Mouse (Mus musculus): ENCODE data around the gene Ubr4. TPM values are rescaled to one million over a fixed set of nuclear protein-coding genes. Genes with fewer than 3 reads are reported as not detected.

The Ubr4 gene
- polyA plus RNA-seq, 1 experiment from 2014 or later, result 39.5 TPM

DNA sequence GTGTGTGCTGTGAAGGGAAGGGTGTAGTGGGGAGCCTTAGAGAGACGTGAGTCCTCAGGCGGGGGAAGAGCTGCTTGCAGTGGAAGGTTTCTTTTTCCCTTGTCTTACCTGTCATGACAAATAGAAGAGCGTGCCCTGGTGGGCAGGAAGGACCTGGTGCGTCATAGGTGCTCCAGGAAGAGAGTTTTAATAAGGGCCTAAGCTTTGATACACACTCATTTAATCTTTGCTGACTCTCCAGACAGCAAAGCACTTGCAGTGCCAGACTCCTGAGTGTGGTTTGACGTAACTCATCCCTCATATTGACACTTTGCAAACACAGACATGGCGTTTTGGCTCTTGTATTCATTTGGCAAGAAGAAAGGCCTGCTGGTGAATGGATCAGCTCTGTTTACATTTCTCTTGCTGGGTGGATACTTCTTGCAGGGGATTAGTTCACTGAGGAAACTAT, 34.5 kb downstream of the Ubr4 start:
- Histone ChIP-seq H3K4me2 (peak overlapping the region; percentile 21; the same call in 1 of the 2 replicates), H3K4me3 (replicated peaks) (no peak overlapping the region), H3K9me3 (replicated peaks) (no peaks in the 10 kb centered on the region), H3K9ac (no peak overlapping the region), H3K36me3 (replicated peaks) (peaks cover 45% of the 10 kb centered on the region), H3K27me3 (no peaks in the 10 kb centered on the region), H3K4me1 (replicated peaks) (peaks cover 57% of the 10 kb centered on the region), H3K27ac (replicated peaks) (peak overlapping the region; percentile 54)
- 67% methylated on average over 6 of the region's 6 CpGs for WGBS (ENCODE audit: insufficient replicate concordance)
- ATAC-seq (ENCODE audit: insufficient read depth), result peak; percentile 13; the same call in 1 of the 2 replicates

DNA sequence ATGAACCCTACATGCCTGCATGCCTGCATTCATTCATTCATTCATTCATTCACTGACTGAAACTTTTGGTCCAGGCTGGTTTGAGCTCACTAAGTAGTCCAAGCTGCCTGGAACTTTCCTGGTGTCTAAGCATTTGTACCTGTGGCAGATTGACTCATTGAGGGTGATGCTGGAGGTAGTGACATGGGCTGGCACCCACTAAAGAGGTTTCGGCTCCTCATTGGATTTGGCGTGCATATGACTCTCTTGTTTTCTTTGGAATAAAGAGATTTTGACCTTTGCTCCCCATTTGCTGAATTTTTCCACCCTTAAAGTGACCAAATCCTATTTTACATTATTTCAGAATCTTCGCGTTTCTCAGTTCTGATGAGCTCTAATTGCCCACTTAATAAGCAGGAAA, 37.1 kb downstream of the Ubr4 start:
- Histone ChIP-seq H3K27ac (replicated peaks) (no peak overlapping the region), H3K27me3 (no peaks in the 10 kb centered on the region), H3K9me3 (replicated peaks) (no peaks in the 10 kb centered on the region), H3K4me3 (replicated peaks) (no peak overlapping the region), H3K4me2 (no peak overlapping the region), H3K4me1 (replicated peaks) (peaks cover 35% of the 10 kb centered on the region), H3K36me3 (replicated peaks) (peaks cover 66% of the 10 kb centered on the region), H3K9ac (no peak overlapping the region)
- no peak for ATAC-seq (ENCODE audit: insufficient read depth)
- 78% methylated on average over 4 of the region's 4 CpGs for WGBS (ENCODE audit: insufficient replicate concordance)

DNA sequence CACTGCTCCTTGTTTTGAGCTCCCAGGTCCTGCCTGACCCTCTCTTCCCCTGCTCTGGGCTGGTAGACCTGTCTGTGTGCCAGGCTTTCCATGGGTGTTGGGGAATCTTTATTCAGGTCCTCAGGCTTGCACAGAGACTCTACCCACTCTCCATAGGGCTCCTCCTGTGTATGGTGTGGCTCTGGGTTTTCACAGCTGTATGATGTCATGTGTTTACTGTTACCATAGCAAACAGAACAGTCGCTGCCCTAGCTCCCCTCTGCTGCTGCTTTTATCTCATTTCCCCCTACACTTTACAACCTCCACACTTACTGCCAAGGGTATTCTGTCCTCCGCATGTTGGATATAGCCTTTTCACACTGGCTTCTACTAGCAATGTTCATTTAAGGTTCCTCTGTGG, 43.0 kb downstream of the Ubr4 start:
- 0 out of 2 replicates have a peak, but pooled peaks have one; percentile 11 for ATAC-seq (ENCODE audit: insufficient read depth)
- no peak overlapping the region for H3K4me2 ChIP-seq
- no peak overlapping the region for H3K9ac ChIP-seq
- peaks cover 11% of the 10 kb centered on the region; the same call in 1 of the 2 replicates for H3K4me1 ChIP-seq (replicated peaks)
- WGBS (ENCODE audit: insufficient replicate concordance), result 50% methylated on average over 2 of the region's 2 CpGs
- peaks cover 96% of the 10 kb centered on the region for H3K36me3 ChIP-seq (replicated peaks)
- H3K9me3 ChIP-seq (replicated peaks), result no peaks in the 10 kb centered on the region
- H3K27me3 ChIP-seq, result no peaks in the 10 kb centered on the region
- H3K4me3 ChIP-seq (replicated peaks), result no peak overlapping the region
- H3K27ac ChIP-seq (replicated peaks), result no peak overlapping the region

DNA sequence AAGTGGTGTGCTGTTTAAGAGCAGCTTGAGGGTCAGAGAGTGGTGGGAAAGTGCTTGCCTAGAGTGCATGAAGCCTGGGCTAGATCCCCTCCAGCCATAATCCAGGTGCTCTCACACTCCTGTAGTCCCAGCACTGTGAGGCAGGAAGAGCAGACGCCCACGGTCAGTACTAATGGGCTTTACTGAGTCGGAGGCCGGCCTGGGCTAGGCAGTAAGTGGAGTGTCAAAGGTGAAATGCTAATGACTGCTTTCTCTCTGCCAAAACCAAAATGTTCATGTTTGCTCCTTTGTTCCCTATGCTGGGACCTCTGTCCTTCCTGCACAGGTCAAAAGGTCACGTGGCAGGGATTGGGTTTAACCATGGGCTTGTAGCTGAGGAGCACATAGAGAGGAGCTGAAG, 48.1 kb downstream of the Ubr4 start:
- Histone ChIP-seq H3K4me3 (replicated peaks) (no peak overlapping the region), H3K4me1 (replicated peaks) (peaks cover 7% of the 10 kb centered on the region; the same call in 1 of the 2 replicates), H3K27me3 (no peaks in the 10 kb centered on the region), H3K27ac (replicated peaks) (peak overlapping the region; percentile 24; the same call in 1 of the 2 replicates), H3K9me3 (replicated peaks) (no peaks in the 10 kb centered on the region), H3K36me3 (replicated peaks) (peaks cover 97% of the 10 kb centered on the region), H3K4me2 (no peak overlapping the region), H3K9ac (no peak overlapping the region)
- peak; percentile 69 for ATAC-seq (ENCODE audit: insufficient read depth)
- 69% methylated on average over 5 of the region's 5 CpGs for WGBS (ENCODE audit: insufficient replicate concordance)

DNA sequence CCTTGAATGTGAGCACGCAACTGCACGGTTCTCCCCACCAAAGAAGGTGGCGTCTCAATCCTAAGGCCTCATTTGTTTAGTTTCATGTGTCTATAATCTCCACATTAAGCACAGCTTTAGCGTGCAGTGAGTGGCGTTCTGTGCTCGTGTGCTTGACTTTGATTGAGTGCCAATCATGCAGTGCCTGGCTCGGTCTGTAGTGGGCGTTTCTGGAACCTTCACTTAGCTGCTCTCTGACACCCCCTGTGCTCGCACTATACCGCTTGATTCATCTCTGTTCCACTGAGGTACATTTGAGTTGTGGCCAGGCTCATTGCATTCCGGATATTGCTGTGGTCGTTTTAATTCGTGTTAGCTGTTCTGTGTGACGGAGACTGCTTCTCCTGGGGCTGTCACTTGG, 50.8 kb downstream of the Ubr4 start:
- H3K4me3 ChIP-seq (replicated peaks), result no peak overlapping the region
- H3K4me2 ChIP-seq, result no peak overlapping the region
- ATAC-seq (ENCODE audit: insufficient read depth), result no peak
- peaks cover 99% of the 10 kb centered on the region for H3K36me3 ChIP-seq (replicated peaks)
- peaks cover 7% of the 10 kb centered on the region; the same call in 1 of the 2 replicates for H3K4me1 ChIP-seq (replicated peaks)
- no peak overlapping the region for H3K9ac ChIP-seq
- 80% methylated on average over 14 of the region's 14 CpGs for WGBS (ENCODE audit: insufficient replicate concordance)
- no peak overlapping the region for H3K27ac ChIP-seq (replicated peaks)
- no peaks in the 10 kb centered on the region for H3K27me3 ChIP-seq
- H3K9me3 ChIP-seq (replicated peaks), result no peaks in the 10 kb centered on the region

DNA sequence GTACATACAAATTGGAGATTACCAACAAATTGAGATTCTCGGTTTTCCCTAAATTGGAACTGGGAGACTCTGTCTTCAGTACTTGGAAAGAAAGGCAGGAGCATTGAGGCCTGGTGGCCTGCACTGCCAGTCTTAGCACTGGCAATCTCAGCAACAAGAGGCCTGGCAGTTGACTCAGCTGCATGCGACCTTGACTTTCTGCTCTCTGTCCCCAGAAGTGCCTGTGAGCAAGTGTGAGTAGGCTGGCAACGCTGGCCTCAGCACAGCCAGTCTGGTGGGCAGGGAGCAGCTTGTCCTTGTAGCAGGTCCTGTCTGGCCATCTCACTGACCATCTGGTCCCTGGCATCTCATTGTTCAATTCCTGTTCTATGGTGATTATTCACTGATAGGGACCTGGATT, 58.9 kb downstream of the Ubr4 start:
- Histone ChIP-seq H3K27me3 (no peaks in the 10 kb centered on the region), H3K9ac (no peak overlapping the region), H3K4me1 (replicated peaks) (no peaks in the 10 kb centered on the region), H3K36me3 (replicated peaks) (peaks cover 100% of the 10 kb centered on the region), H3K27ac (replicated peaks) (no peak overlapping the region), H3K9me3 (replicated peaks) (no peaks in the 10 kb centered on the region), H3K4me2 (no peak overlapping the region), H3K4me3 (replicated peaks) (no peak overlapping the region)
- 89% methylated on average over 3 of the region's 3 CpGs for WGBS (ENCODE audit: insufficient replicate concordance)
- no peak for ATAC-seq (ENCODE audit: insufficient read depth)

DNA sequence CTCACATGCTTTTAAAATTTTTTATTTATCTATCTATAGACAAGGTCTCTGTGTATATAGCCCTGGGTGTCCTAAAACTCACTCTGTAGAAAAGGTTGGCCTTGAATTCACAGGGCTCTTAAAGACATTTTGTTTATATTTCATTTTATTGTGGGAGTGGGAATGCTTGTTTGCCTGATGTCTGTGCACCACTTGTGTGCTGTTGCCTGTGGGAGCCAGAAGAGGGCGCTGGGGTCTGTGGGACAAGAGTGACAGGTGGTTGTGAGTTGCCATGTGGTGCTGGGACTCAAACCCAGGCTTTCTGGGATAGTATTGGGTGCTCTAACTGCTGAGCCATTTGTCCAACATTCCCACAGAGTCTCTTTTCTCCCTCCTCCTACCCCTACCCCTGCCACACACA, 65.5 kb downstream of the Ubr4 start:
- whole genome bisulfite sequencing (ENCODE audit: insufficient replicate concordance), result 75% methylated on average over 1 of the region's 1 CpGs
- Histone ChIP-seq H3K36me3 (replicated peaks) (peaks cover 100% of the 10 kb centered on the region), H3K4me3 (replicated peaks) (no peak overlapping the region), H3K4me2 (no peak overlapping the region), H3K9me3 (replicated peaks) (no peaks in the 10 kb centered on the region), H3K27ac (replicated peaks) (no peak overlapping the region), H3K27me3 (no peaks in the 10 kb centered on the region), H3K9ac (no peak overlapping the region), H3K4me1 (replicated peaks) (no peaks in the 10 kb centered on the region)
- no peak for ATAC-seq (ENCODE audit: insufficient read depth)

DNA sequence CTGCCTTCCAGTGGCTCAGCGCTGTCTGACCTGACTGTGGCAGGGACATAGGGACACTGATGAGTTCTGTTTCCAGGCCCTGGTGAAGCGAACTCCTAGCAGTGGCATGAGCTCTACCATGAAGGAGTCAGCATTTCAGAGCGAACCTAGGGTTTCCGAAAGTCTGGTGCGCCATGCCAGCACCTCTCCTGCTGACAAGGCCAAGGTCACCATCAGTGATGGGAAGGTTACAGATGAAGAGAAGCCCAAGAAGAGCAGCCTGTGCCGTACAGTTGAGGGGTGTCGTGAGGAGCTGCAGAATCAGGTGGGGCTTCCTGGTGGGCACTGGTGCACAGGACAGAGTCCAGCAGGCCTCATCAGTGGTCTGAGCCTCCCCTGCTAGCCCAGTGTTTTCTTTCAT, 69.2 kb downstream of the Ubr4 start:
- Histone ChIP-seq H3K4me1 (replicated peaks) (no peaks in the 10 kb centered on the region), H3K9ac (no peak overlapping the region), H3K27ac (replicated peaks) (no peak overlapping the region), H3K9me3 (replicated peaks) (no peaks in the 10 kb centered on the region), H3K36me3 (replicated peaks) (peaks cover 100% of the 10 kb centered on the region), H3K27me3 (no peaks in the 10 kb centered on the region), H3K4me3 (replicated peaks) (no peak overlapping the region), H3K4me2 (no peak overlapping the region)
- WGBS (ENCODE audit: insufficient replicate concordance), result 85% methylated on average over 7 of the region's 7 CpGs
- ATAC-seq (ENCODE audit: insufficient read depth), result no peak

DNA sequence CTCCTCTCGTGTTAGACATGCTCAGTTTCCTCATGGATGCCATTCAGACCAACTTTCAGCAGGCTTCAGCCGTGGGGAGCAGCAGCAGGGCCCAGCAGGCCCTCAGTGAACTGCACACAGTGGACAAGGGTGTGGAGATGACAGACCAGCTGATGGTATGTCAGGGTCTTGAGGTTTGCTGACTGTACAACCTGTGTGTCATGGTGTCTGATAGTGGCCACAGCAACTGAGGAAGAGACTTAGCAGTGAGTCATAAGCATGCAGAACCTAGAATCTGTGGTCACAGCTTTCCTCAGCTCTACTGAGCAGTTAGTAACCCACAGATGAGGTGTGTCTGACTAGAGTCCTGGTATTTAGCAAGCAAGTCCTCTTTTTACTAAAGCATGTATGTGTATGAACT, 70.0 kb downstream of the Ubr4 start:
- H3K4me2 ChIP-seq, result no peak overlapping the region
- H3K27me3 ChIP-seq, result no peaks in the 10 kb centered on the region
- WGBS (ENCODE audit: insufficient replicate concordance), result 90% methylated on average over 2 of the region's 2 CpGs
- no peak overlapping the region for H3K9ac ChIP-seq
- H3K4me3 ChIP-seq (replicated peaks), result no peak overlapping the region
- H3K4me1 ChIP-seq (replicated peaks), result no peaks in the 10 kb centered on the region
- no peak overlapping the region for H3K27ac ChIP-seq (replicated peaks)
- ATAC-seq (ENCODE audit: insufficient read depth), result no peak
- H3K9me3 ChIP-seq (replicated peaks), result no peaks in the 10 kb centered on the region
- H3K36me3 ChIP-seq (replicated peaks), result peaks cover 100% of the 10 kb centered on the region

DNA sequence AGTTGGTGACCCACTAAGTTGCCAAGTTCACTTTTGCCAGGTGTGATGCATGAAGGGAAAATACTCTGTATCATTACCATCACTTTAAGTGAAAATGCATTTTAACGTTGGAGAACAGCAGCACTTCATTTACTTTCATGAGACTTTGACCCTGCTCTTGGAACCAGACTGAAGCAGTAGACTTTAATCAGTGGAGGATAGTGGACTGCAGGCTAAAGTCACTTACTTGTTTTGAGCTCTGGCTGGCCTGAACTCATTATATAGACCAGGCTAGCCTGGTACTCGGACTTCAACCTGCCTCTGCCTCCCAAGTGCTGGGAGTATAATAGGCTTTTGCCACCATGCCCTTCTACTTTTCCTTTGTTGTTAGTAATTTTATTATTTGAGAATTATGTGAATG, 70.9 kb downstream of the Ubr4 start:
- 72% methylated on average over 2 of the region's 2 CpGs for WGBS (ENCODE audit: insufficient replicate concordance)
- H3K27ac ChIP-seq (replicated peaks), result no peak overlapping the region
- no peaks in the 10 kb centered on the region for H3K27me3 ChIP-seq
- no peak overlapping the region for H3K4me2 ChIP-seq
- ATAC-seq (ENCODE audit: insufficient read depth), result no peak
- H3K4me1 ChIP-seq (replicated peaks), result no peaks in the 10 kb centered on the region
- H3K9ac ChIP-seq, result no peak overlapping the region
- H3K36me3 ChIP-seq (replicated peaks), result peaks cover 100% of the 10 kb centered on the region
- H3K9me3 ChIP-seq (replicated peaks), result no peaks in the 10 kb centered on the region
- H3K4me3 ChIP-seq (replicated peaks), result no peak overlapping the region

DNA sequence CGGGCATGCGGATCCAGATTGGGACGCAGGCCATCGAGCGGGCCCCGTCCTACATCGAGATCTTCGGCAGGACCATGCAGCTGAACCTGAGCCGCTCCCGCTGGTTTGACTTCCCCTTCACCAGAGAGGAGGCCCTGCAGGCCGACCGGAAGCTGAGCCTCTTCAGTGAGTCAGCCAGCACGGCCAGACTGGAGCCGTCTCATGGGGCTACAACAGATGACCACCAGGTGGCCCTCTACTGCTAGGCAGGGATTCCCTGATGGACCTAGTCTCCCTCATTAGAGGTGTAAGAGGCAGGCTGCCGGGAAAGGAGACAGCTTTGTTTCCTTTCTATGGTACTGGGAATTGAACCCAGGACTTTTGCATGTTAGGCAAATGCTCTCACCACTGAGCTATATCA, 77.8 kb downstream of the Ubr4 start:
- peaks cover 100% of the 10 kb centered on the region for H3K36me3 ChIP-seq (replicated peaks)
- WGBS (ENCODE audit: insufficient replicate concordance), result 40% methylated on average over 15 of the region's 15 CpGs
- H3K9me3 ChIP-seq (replicated peaks), result no peaks in the 10 kb centered on the region
- no peak overlapping the region for H3K4me2 ChIP-seq
- H3K4me3 ChIP-seq (replicated peaks), result no peak overlapping the region
- H3K4me1 ChIP-seq (replicated peaks), result no peaks in the 10 kb centered on the region
- ATAC-seq (ENCODE audit: insufficient read depth), result peak; percentile 45; the same call in 1 of the 2 replicates
- no peak overlapping the region for H3K9ac ChIP-seq
- H3K27ac ChIP-seq (replicated peaks), result no peak overlapping the region
- no peaks in the 10 kb centered on the region for H3K27me3 ChIP-seq

DNA sequence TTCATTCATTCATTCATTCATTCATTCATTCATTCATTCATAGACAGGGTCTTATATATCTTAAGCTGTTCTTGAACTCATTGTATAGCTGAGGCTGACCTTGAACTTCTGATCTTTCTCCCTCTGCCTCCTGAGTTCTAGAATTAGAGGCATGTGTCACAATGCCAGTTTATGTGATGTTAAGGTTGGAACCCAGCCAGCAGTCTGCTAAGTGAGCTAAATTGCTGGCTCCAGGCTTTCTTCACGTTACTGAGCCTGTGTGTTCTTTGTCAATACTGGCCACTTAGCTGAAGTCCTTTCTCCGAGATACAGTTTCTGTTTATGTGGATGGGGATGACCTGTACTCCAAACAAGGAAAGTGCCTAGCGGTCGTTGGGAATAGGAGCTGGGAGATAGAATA, 78.5 kb downstream of the Ubr4 start:
- H3K9ac ChIP-seq, result no peak overlapping the region
- H3K4me1 ChIP-seq (replicated peaks), result no peaks in the 10 kb centered on the region
- no peaks in the 10 kb centered on the region for H3K27me3 ChIP-seq
- H3K9me3 ChIP-seq (replicated peaks), result no peaks in the 10 kb centered on the region
- H3K27ac ChIP-seq (replicated peaks), result no peak overlapping the region
- peaks cover 100% of the 10 kb centered on the region for H3K36me3 ChIP-seq (replicated peaks)
- H3K4me2 ChIP-seq, result no peak overlapping the region
- H3K4me3 ChIP-seq (replicated peaks), result no peak overlapping the region
- 87% methylated on average over 4 of the region's 4 CpGs for whole genome bisulfite sequencing (ENCODE audit: insufficient replicate concordance)
- no peak for ATAC-seq (ENCODE audit: insufficient read depth)

Measured in liver, embryonic 15.5 days (tissue).